Mouse (Mus musculus): ENCODE measurements around the gene Dnajb6. TPM values are rescaled to one million over a fixed set of nuclear protein-coding genes. Genes with fewer than 3 reads are reported as not detected.

Gene Dnajb6
- total and polyA plus RNA-seq, 3 experiments = 108 to 147 (median 128) TPM

DNA sequence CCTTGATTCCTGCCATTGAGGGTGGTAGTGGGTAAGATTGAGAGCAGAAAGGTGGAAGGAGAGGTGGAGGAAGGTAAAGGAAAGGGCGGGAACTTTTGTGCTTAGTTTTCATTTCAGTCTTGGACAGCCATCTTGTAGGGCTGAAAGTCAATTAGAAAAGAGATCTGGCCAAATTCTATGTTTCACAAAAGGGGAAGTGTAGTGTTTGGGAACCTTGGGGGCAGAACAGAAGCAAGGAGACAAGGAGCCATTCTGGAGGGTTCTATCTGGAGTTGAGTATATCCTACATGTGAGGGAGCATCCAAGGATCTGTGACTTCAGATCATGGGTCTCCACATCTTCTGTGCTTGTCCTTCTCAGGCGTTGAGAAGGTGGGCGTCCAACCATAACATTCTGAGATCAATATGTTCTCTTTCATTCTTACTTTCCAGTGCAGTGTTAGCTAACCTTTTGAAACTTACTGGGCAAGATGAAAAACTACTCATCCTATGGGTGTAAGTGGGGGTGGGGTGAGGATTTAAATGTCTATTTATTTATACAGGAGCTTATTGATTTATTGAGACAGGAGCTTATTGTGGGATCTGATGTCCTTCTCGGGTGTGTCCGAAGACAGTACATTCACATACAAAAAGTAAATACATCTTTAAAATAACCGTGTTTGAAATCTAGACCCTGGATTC, 517 bp upstream of the Dnajb6 start:
- peak; percentile 16 for DNase-seq (ENCODE audit: low spot score)
- H3K4me3 ChIP-seq (ENCODE audit: low read depth, low read length) = peak overlapping the region; percentile 88
- no peaks in the 10 kb centered on the region for H3K9me3 ChIP-seq (replicated peaks)
- H3K4me1 ChIP-seq (ENCODE audit: insufficient read depth, low read depth, low read length) = peaks cover 44% of the 10 kb centered on the region
- peaks cover 12% of the 10 kb centered on the region for H3K36me3 ChIP-seq (replicated peaks)
- TF ChIP-seq GATA2 (IDR thresholded peaks at IDR 0.05; ENCODE audit: borderline replicate concordance, low read depth, low read length) (no peak), TAL1 (conservative IDR thresholded peaks at IDR 0.05; ENCODE audit: low read depth, low read length) (no peak), GATA1 (IDR thresholded peaks at IDR 0.05; ENCODE audit: borderline replicate concordance, low read length) (no peak), CTCF (IDR thresholded peaks at IDR 0.05; ENCODE audit: low read depth, low read length) (no peak), POLR2AphosphoS5 (IDR thresholded peaks at IDR 0.05; ENCODE audit: insufficient replicate concordance, low read depth, low read length) (no peak)
- ATAC-seq (ENCODE audit: extremely low read depth, insufficient number of reproducible peaks, low FRiP score, poor library complexity, severe bottlenecking) = no peak
- H3K27me3 ChIP-seq (ENCODE audit: insufficient read depth, low read length) = peaks cover 10% of the 10 kb centered on the region; the same call in 1 of the 2 replicates

GRCm38 (mm10) chr5:29736073-29736900, 799 bp downstream of the Dnajb6 start:
- Histone ChIP-seq H3K4me1 (ENCODE audit: insufficient read depth, low read depth, low read length) (peaks cover 42% of the 10 kb centered on the region), H3K4me3 (ENCODE audit: low read depth, low read length) (peak overlapping the region; percentile 88), H3K36me3 (replicated peaks) (peaks cover 19% of the 10 kb centered on the region), H3K27me3 (ENCODE audit: insufficient read depth, low read length) (peaks cover 5% of the 10 kb centered on the region; the same call in 1 of the 2 replicates), H3K9me3 (replicated peaks) (no peaks in the 10 kb centered on the region)
- no peak for TF ChIP-seq CTCF (IDR thresholded peaks at IDR 0.05; ENCODE audit: low read depth, low read length)
- TF ChIP-seq GATA2 (IDR thresholded peaks at IDR 0.05; ENCODE audit: borderline replicate concordance, low read depth, low read length) = no peak
- TF ChIP-seq TAL1 (conservative IDR thresholded peaks at IDR 0.05; ENCODE audit: low read depth, low read length) = no peak
- TF ChIP-seq POLR2AphosphoS5 (IDR thresholded peaks at IDR 0.05; ENCODE audit: insufficient replicate concordance, low read depth, low read length) = no peak
- no peak for TF ChIP-seq GATA1 (IDR thresholded peaks at IDR 0.05; ENCODE audit: borderline replicate concordance, low read length)
- ATAC-seq (ENCODE audit: extremely low read depth, insufficient number of reproducible peaks, low FRiP score, poor library complexity, severe bottlenecking) (no peak), DNase-seq (ENCODE audit: low spot score) (peak; percentile 47)

GRCm38 (mm10) chr5:29736942-29737341, 1.5 kb downstream of the Dnajb6 start:
- no peaks in the 10 kb centered on the region; the same call in 1 of the 2 replicates for H3K27me3 ChIP-seq (ENCODE audit: insufficient read depth, low read length)
- no peak for ATAC-seq (ENCODE audit: extremely low read depth, insufficient number of reproducible peaks, low FRiP score, poor library complexity, severe bottlenecking)
- peak overlapping the region; percentile 88 for H3K4me3 ChIP-seq (ENCODE audit: low read depth, low read length)
- TF ChIP-seq TAL1 (conservative IDR thresholded peaks at IDR 0.05; ENCODE audit: low read depth, low read length) (no peak), GATA1 (IDR thresholded peaks at IDR 0.05; ENCODE audit: borderline replicate concordance, low read length) (no peak), POLR2AphosphoS5 (IDR thresholded peaks at IDR 0.05; ENCODE audit: insufficient replicate concordance, low read depth, low read length) (no peak), GATA2 (IDR thresholded peaks at IDR 0.05; ENCODE audit: borderline replicate concordance, low read depth, low read length) (no peak), CTCF (IDR thresholded peaks at IDR 0.05; ENCODE audit: low read depth, low read length) (no peak)
- H3K9me3 ChIP-seq (replicated peaks) = no peaks in the 10 kb centered on the region
- peaks cover 41% of the 10 kb centered on the region for H3K4me1 ChIP-seq (ENCODE audit: insufficient read depth, low read depth, low read length)
- H3K36me3 ChIP-seq (replicated peaks) = peaks cover 24% of the 10 kb centered on the region
- DNase-seq (ENCODE audit: low spot score) = no peak

DNA sequence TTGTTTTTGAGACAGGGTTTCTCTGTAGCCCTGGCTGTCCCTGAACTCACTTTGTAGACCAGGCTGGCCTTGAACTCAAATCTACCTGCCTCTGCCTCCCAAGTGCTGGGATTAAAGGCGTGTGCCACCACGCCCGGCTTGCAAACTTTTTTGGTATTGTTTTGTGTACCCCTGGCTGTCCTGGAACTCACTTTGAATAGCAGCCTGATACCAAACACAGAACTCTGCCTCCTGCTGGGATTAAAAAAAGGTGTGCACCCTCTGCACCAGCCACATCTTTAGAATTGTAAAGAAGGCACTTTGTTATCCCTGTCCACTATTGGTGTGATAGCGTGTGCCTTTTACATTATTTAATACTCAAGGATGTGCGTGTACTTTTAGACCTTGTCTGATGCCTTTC, 2.0 kb downstream of the Dnajb6 start:
- Histone ChIP-seq H3K9me3 (replicated peaks) (no peaks in the 10 kb centered on the region), H3K4me1 (ENCODE audit: insufficient read depth, low read depth, low read length) (peaks cover 41% of the 10 kb centered on the region), H3K36me3 (replicated peaks) (peaks cover 29% of the 10 kb centered on the region), H3K4me3 (ENCODE audit: low read depth, low read length) (peak overlapping the region; percentile 88; the same call in 1 of the 2 replicates), H3K27me3 (ENCODE audit: insufficient read depth, low read length) (no peaks in the 10 kb centered on the region)
- ATAC-seq (ENCODE audit: extremely low read depth, insufficient number of reproducible peaks, low FRiP score, poor library complexity, severe bottlenecking) (no peak), DNase-seq (ENCODE audit: low spot score) (no peak)
- no peak for TF ChIP-seq CTCF (IDR thresholded peaks at IDR 0.05; ENCODE audit: low read depth, low read length)
- no peak for TF ChIP-seq GATA2 (IDR thresholded peaks at IDR 0.05; ENCODE audit: borderline replicate concordance, low read depth, low read length)

DNA sequence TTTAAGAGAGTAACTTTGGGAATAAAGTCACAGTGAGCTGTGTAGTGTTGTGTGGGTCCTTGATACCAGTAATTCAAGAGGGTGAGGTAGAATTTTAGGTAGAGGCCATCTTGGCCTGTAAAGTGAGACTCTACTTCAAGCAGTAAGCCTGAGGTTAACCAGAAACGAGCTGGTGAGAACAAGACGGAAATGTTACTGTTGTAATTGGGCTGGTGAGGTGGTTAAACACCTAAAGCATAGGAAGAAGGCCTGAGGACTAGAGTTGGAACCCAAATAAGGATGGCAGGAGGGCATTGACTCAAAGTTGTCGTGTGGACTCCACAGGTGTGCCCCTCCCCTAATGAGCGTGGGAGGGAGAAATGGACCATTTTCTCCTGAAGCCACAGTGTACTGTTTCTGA, 2.6 kb downstream of the Dnajb6 start:
- ATAC-seq (ENCODE audit: extremely low read depth, insufficient number of reproducible peaks, low FRiP score, poor library complexity, severe bottlenecking) (no peak), DNase-seq (ENCODE audit: low spot score) (no peak)
- Histone ChIP-seq H3K4me3 (ENCODE audit: low read depth, low read length) (no peak overlapping the region; the same call in 1 of the 2 replicates), H3K9me3 (replicated peaks) (no peaks in the 10 kb centered on the region), H3K36me3 (replicated peaks) (peaks cover 35% of the 10 kb centered on the region), H3K4me1 (ENCODE audit: insufficient read depth, low read depth, low read length) (peaks cover 41% of the 10 kb centered on the region), H3K27me3 (ENCODE audit: insufficient read depth, low read length) (no peaks in the 10 kb centered on the region)
- TF ChIP-seq GATA2 (IDR thresholded peaks at IDR 0.05; ENCODE audit: borderline replicate concordance, low read depth, low read length) (no peak), POLR2AphosphoS5 (IDR thresholded peaks at IDR 0.05; ENCODE audit: insufficient replicate concordance, low read depth, low read length) (no peak), GATA1 (IDR thresholded peaks at IDR 0.05; ENCODE audit: borderline replicate concordance, low read length) (no peak), CTCF (IDR thresholded peaks at IDR 0.05; ENCODE audit: low read depth, low read length) (no peak), TAL1 (conservative IDR thresholded peaks at IDR 0.05; ENCODE audit: low read depth, low read length) (no peak)

- Histone ChIP-seq H3K36me3 (replicated peaks) (peaks cover 52% of the 10 kb centered on the region), H3K27me3 (ENCODE audit: insufficient read depth, low read length) (no peaks in the 10 kb centered on the region), H3K4me1 (ENCODE audit: insufficient read depth, low read depth, low read length) (peaks cover 34% of the 10 kb centered on the region), H3K4me3 (ENCODE audit: low read depth, low read length) (no peak overlapping the region), H3K9me3 (replicated peaks) (no peaks in the 10 kb centered on the region)
- no peak for DNase-seq (ENCODE audit: low spot score)
- no peak for ATAC-seq (ENCODE audit: extremely low read depth, insufficient number of reproducible peaks, low FRiP score, poor library complexity, severe bottlenecking)
- TF ChIP-seq GATA2 (IDR thresholded peaks at IDR 0.05; ENCODE audit: borderline replicate concordance, low read depth, low read length) (no peak), TAL1 (conservative IDR thresholded peaks at IDR 0.05; ENCODE audit: low read depth, low read length) (no peak), GATA1 (IDR thresholded peaks at IDR 0.05; ENCODE audit: borderline replicate concordance, low read length) (no peak), POLR2AphosphoS5 (IDR thresholded peaks at IDR 0.05; ENCODE audit: insufficient replicate concordance, low read depth, low read length) (no peak), CTCF (IDR thresholded peaks at IDR 0.05; ENCODE audit: low read depth, low read length) (no peak)
These were observed 5.2 kb downstream of the Dnajb6 start for GRCm38 (mm10) chr5:29740651-29741050.
